Mouse (Mus musculus) cortical plate, adult 2 months (tissue): Measurements from ENCODE around the gene Pcp4l1.

ENCODE experiments used
- CTCF ChIP-seq: fragments of 200-500 bp; IDR thresholded peaks from 2 replicates; pipeline ENCODE4 v1.5.1; 2011; ENCODE audit warnings: mild to moderate bottlenecking, control low read depth, low read length; ENCODE audit not compliant: insufficient read depth; ENCODE audit errors: extremely low read depth
- POLR2A ChIP-seq: fragments of 200-500 bp; IDR thresholded peaks from 2 replicates; pipeline ENCODE4 v1.6.1; 2011; ENCODE audit warnings: mild to moderate bottlenecking, low read length, control low read depth; ENCODE audit not compliant: insufficient read depth; ENCODE audit errors: extremely low read depth

DNA sequence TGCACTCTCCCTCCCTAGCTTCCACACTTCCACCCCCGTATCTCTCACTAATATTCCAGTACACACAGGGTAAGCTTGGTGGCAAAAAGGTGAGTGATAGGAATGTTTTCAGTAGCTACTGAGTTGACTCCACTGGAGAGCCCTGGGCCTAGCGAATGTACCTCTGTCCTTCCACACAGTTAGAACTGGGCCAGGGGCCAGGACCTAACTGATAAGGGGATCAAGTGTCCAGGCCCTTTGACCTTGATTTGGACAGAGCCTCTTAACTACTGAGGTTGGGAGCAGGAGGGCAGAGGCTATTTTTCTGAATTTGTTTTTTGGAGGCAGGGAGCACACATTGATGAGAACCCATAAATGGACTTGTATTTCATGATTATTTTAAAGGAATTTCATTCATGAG, 27.7 kb upstream of the Pcp4l1 start:
- TF ChIP-seq POLR2A (no peak), CTCF (no peak)
